Comparison of ENCODE assay signal across 8 mouse cellular contexts in the genomic region with DNA sequence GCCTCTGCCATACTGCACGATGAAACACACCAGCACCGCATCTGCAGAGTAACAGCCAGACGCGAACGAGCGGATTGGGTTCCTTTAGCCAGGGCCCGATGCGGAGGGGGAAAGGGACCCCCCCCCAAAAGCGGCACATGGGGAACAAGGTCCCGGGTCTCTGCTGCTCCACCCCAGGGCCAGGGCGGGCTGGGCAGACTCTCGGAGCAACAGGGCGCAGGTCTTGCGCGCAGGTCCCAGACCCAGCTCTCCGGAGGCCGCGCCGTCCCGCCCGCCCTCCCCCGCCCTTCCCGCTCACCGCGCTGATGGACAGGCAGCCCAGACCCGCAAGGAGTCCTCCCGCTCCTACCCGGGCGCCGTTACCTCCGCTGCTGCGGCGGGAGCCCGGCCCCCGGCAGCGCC. TPM values are rescaled to one million over a fixed set of nuclear protein-coding genes. Genes with fewer than 3 reads are reported as not detected.
DNase-seq lines count a peak whose midpoint lies in the region; ATAC-seq and TF ChIP-seq lines count a peak whose summit lies in the region.

No protein-coding gene starts in this region.

- no peaks in the 10 kb centered on the region for H3K36me3 ChIP-seq in heart, postnatal 0 days (replicated peaks; ENCODE audit: control insufficient read depth, insufficient read depth, low read length)
- no peaks in the 10 kb centered on the region; the same call in 1 of the 2 replicates for H3K36me3 ChIP-seq in liver, embryonic 16.5 days (ENCODE audit: control insufficient read depth, insufficient read depth)

- peak overlapping the region; percentile 66 for H3K9ac ChIP-seq in heart, postnatal 0 days (replicated peaks; ENCODE audit: low read depth, low read length)
- peak overlapping the region; percentile 89 for H3K9ac ChIP-seq in liver, embryonic 16.5 days (ENCODE audit: low read depth, low read length)

- no peaks in the 10 kb centered on the region for H3K9me3 ChIP-seq in heart, postnatal 0 days (replicated peaks; ENCODE audit: control insufficient read depth, low read length)
- H3K9me3 ChIP-seq in liver, embryonic 16.5 days (replicated peaks; ENCODE audit: control insufficient read depth, low read length): no peaks in the 10 kb centered on the region

- DNase-seq in embryo, embryonic 10 days (ENCODE audit: low spot score): peak; percentile 53
- DNase-seq in embryo, embryonic 11 days: no peak
- peak; percentile 9 for DNase-seq in ovary, postnatal 14 days (ENCODE audit: low spot score)
- no peak for DNase-seq in ovary, adult 18-20 months (ENCODE audit: low spot score)
- DNase-seq in heart, postnatal 0 days (ENCODE audit: low spot score): no peak
- DNase-seq in urinary bladder, adult 2 months (ENCODE audit: low spot score): no peak
- no peak for DNase-seq in left cerebral cortex, postnatal 14 days (ENCODE audit: low spot score in 2 of 2)

- H3K4me1 ChIP-seq in heart, postnatal 0 days (ENCODE audit: control insufficient read depth, insufficient read depth): peaks cover 7% of the 10 kb centered on the region
- peaks cover 27% of the 10 kb centered on the region for H3K4me1 ChIP-seq in liver, embryonic 16.5 days (ENCODE audit: control insufficient read depth, low read depth, low read length)

- no peak for TF ChIP-seq EP300 in heart, postnatal 0 days (IDR thresholded peaks at IDR 0.05; ENCODE audit: low read depth)

- intact Hi-C loops in left cerebral cortex, postnatal 14 days (cut with DNase I): loop anchor here (2.0 kb wide), 1 partner anchor 15 kb away; the partner anchor contains the start of gene Eif2d

- no peaks in the 10 kb centered on the region for H3K27me3 ChIP-seq in heart, postnatal 0 days (ENCODE audit: control insufficient read depth, insufficient read depth, low read length)
- H3K27me3 ChIP-seq in liver, embryonic 16.5 days (ENCODE audit: control insufficient read depth, insufficient read depth, low read depth, low read length): no peaks in the 10 kb centered on the region

- H3K27ac ChIP-seq in heart, postnatal 0 days (ENCODE audit: low read depth): no peak overlapping the region
- H3K27ac ChIP-seq in liver, embryonic 16.5 days (ENCODE audit: low read length): peak overlapping the region; percentile 88

- H3K4me3 ChIP-seq in heart, postnatal 0 days (ENCODE audit: low read depth, low read length): peak overlapping the region; percentile 80
- peak overlapping the region; percentile 95 for H3K4me3 ChIP-seq in liver, embryonic 16.5 days (ENCODE audit: low read depth, low read length)

- 2% methylated on average over 25 of the region's 36 CpGs for WGBS in heart, postnatal 0 days
- under 1% methylated on average over 32 of the region's 36 CpGs for WGBS in liver, embryonic 16.5 days (ENCODE audit: insufficient replicate concordance)

- no peak for TF ChIP-seq CTCF in heart, postnatal 0 days (IDR thresholded peaks at IDR 0.05; ENCODE audit: low read depth)

- peak overlapping the region; percentile 99 for H3K4me2 ChIP-seq in heart, postnatal 0 days (ENCODE audit: low read depth, low read length)
- peak overlapping the region; percentile 77 for H3K4me2 ChIP-seq in liver, embryonic 16.5 days (ENCODE audit: low read depth, low read length)

- ATAC-seq in heart, postnatal 0 days (ENCODE audit: insufficient read depth, low read depth): peak; percentile 55
- ATAC-seq in liver, embryonic 16.5 days (ENCODE audit: low read depth): peak; percentile 73

RNA-seq across cellular contexts. Expression of gene Dyrk3, which starts 0.4 kb away (rescaled TPM):
- total RNA-seq in heart, postnatal 0 days (2014; rRNA removed; ENCODE audit: low replicate concordance): 1.3 and 1.4 TPM in 2 replicates
- 0.60 and 0.86 TPM in 2 replicates for polyA plus RNA-seq in heart, postnatal 0 days (2015; fragmentation: Nextera tagmentation; extraction: Ambion mirVana)
- polyA plus RNA-seq in liver, embryonic 16.5 days (2015; fragmentation: Nextera tagmentation; extraction: Ambion mirVana): 16.3 and 17.3 TPM in 2 replicates
- 0.47 and 0.52 TPM in 2 replicates for polyA plus RNA-seq in urinary bladder, adult 2 months (2012; rRNA removed)
- 10 to 100 TPM in 1 of 2 experiments, 1 to 10 TPM in 1; 9.3 to 19.0 TPM for total RNA-seq in left cerebral cortex, postnatal 14 days (2021)

RNA-seq across cellular contexts. Expression of gene Eif2d, which starts 15.3 kb away (rescaled TPM):
- total RNA-seq in heart, postnatal 0 days (2014; rRNA removed; ENCODE audit: low replicate concordance): 16.6 and 27.0 TPM in 2 replicates
- 38.3 and 39.6 TPM in 2 replicates for polyA plus RNA-seq in heart, postnatal 0 days (2015; fragmentation: Nextera tagmentation; extraction: Ambion mirVana)
- 26.8 and 27.1 TPM in 2 replicates for polyA plus RNA-seq in liver, embryonic 16.5 days (2015; fragmentation: Nextera tagmentation; extraction: Ambion mirVana)
- polyA plus RNA-seq in urinary bladder, adult 2 months (2012; rRNA removed): 39.3 and 45.1 TPM in 2 replicates
- 10 to 100 TPM; 35.4 to 39.6 TPM for total RNA-seq in left cerebral cortex, postnatal 14 days (2021)

RNA-seq across cellular contexts. Expression of gene Mapkapk2, which starts 40.1 kb away (rescaled TPM):
- total RNA-seq in heart, postnatal 0 days (2014; rRNA removed; ENCODE audit: low replicate concordance): 302 and 348 TPM in 2 replicates
- 62.6 and 69.9 TPM in 2 replicates for polyA plus RNA-seq in heart, postnatal 0 days (2015; fragmentation: Nextera tagmentation; extraction: Ambion mirVana)
- polyA plus RNA-seq in liver, embryonic 16.5 days (2015; fragmentation: Nextera tagmentation; extraction: Ambion mirVana): 6.4 and 10.8 TPM in 2 replicates
- 77.4 and 86.8 TPM in 2 replicates for polyA plus RNA-seq in urinary bladder, adult 2 months (2012; rRNA removed)
- 10 to 100 TPM; 25.1 to 26.0 TPM for total RNA-seq in left cerebral cortex, postnatal 14 days (2021)

Comparison
In these comparisons a context has a peak if more than half of its experiments do, and no peak if none do; other contexts are left out.
1. DNase-seq: peak in embryo, embryonic 10 days (single experiment) and ovary, postnatal 14 days (single experiment); none in embryo, embryonic 11 days (single experiment), ovary, adult 18-20 months (single experiment), heart, postnatal 0 days (single experiment), urinary bladder, adult 2 months (single experiment) and left cerebral cortex, postnatal 14 days (0 of 2).